35 mouse cellular contexts compared by ENCODE assay signal in the genomic region with DNA sequence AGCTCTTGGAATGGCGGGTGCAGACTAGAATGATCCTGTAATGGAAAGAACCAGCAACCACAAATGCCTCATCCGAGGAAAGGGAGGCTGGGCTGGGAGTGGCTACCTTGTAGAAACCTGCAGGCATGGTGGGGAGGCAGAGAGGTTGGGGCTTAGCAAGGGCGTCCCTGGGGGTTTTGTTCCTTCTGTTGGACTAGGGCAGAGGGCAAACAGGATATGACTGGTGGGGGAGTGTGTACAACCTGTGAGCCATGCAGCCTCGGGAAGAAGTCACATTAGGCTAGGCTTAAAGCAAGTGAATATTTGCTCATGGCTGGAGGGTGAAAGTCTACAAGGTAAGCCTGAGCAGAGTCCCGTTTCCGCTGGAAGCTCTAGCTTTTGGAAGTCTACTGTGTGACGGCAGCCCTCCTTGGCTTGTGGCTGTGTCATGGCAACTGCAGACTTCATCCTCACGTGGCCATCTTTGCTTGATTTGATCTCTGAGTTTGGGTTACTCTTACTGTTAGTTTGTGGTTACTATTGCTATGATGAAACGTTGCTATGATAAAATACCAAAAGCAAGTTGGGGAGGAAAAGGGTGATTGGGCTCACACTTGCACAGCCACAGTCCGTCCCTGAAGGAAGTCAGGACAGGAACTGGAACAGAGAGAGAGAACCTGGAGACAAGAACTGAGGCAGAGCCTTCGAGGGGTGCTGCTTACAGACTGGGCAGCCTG. TPM values are rescaled to one million over a fixed set of nuclear protein-coding genes. Genes with fewer than 3 reads are reported as not detected.
DNase-seq lines count a peak whose midpoint lies in the region; ATAC-seq lines count a peak whose summit lies in the region.
"Had no signal": no experiment of that assay in that cellular context is flagged by ENCODE, and none has a peak within 500 bp of the region (broad histone marks: within the 10 kb centered on the region; RNA-seq: fewer than 3 reads in every experiment).

No protein-coding gene starts in this region.

- peaks cover 27% of the 10 kb centered on the region for H3K4me1 ChIP-seq in liver, embryonic 15.5 days (replicated peaks)
- H3K4me1 ChIP-seq: embryonic facial prominence, embryonic 15.5 days; forebrain, embryonic 12.5 days; heart, embryonic 10.5 days; heart, embryonic 15.5 days; hindbrain, embryonic 12.5 days; limb, embryonic 10.5 days; limb, embryonic 15.5 days; midbrain, embryonic 15.5 days had no signal

- H3K27ac ChIP-seq in liver, embryonic 15.5 days (replicated peaks): peak overlapping the region; percentile 38; the same call in 1 of the 2 replicates
- H3K27ac ChIP-seq: embryonic facial prominence, embryonic 10.5 days; embryonic facial prominence, embryonic 15.5 days; forebrain, embryonic 12.5 days; heart, embryonic 10.5 days; heart, embryonic 15.5 days; hindbrain, embryonic 12.5 days; hindbrain, postnatal 0 days; intestine, embryonic 15.5 days; limb, embryonic 10.5 days; limb, embryonic 15.5 days; lung, embryonic 15.5 days; midbrain, embryonic 15.5 days; neural tube, embryonic 15.5 days; stomach, postnatal 0 days had no signal

- 51% methylated on average over 11 of the region's 11 CpGs for WGBS in liver, embryonic 15.5 days (ENCODE audit: insufficient replicate concordance)

- H3K4me3 ChIP-seq in liver, embryonic 15.5 days (replicated peaks): no peak overlapping the region
- H3K4me3 ChIP-seq: embryonic facial prominence, embryonic 10.5 days; embryonic facial prominence, embryonic 15.5 days; forebrain, embryonic 12.5 days; heart, embryonic 10.5 days; heart, embryonic 15.5 days; hindbrain, embryonic 12.5 days; intestine, embryonic 15.5 days; limb, embryonic 10.5 days; limb, embryonic 15.5 days; lung, embryonic 15.5 days; midbrain, embryonic 15.5 days; neural tube, embryonic 15.5 days had no signal

- ATAC-seq in liver, embryonic 15.5 days (ENCODE audit: insufficient read depth): no peak
- 0 out of 2 replicates have a peak, but pooled peaks have one; percentile 18 for ATAC-seq in megakaryocyte-erythroid progenitor cell, adult 5-6 weeks (replicated peaks; ENCODE audit: low FRiP score, low TSS enrichment, poor library complexity, severe bottlenecking)
- ATAC-seq: activated CD4-positive, CD25-positive, alpha-beta regulatory T cell, adult 4 months; forebrain, postnatal 0 days; hindbrain, postnatal 0 days; intestine, embryonic 15.5 days; midbrain, embryonic 15.5 days had no signal

- peak; percentile 10 for DNase-seq in cerebellum, adult 9-10 months
- no peak for DNase-seq in cerebellum, postnatal 36 days
- peak; percentile 22 for DNase-seq in ES-CJ7 (ENCODE audit: low read depth, low spot score)
- DNase-seq in adrenal gland, adult 18-20 months (ENCODE audit: low spot score in 2 of 2): no peak
- DNase-seq in embryo, embryonic 11 days: no peak
- no peak for DNase-seq in lung, adult 18-20 months
- DNase-seq: adrenal gland, postnatal 10 days; cerebellum, adult 11 months; cerebellum, adult 9-11 months; forebrain, postnatal 0 days; gastrocnemius, postnatal 10 days; kidney, adult 2 months; layer of hippocampus, adult 9-11 months; lung, postnatal 36 days; right cerebral cortex, adult 18-20 months; right cerebral cortex, postnatal 4 days; thymus, adult 18-20 months; thymus, postnatal 25 days had no signal

- no peaks in the 10 kb centered on the region for H3K9me3 ChIP-seq in liver, embryonic 15.5 days (replicated peaks)
- H3K9me3 ChIP-seq: embryonic facial prominence, embryonic 15.5 days; forebrain, embryonic 12.5 days; heart, embryonic 10.5 days; heart, embryonic 15.5 days; hindbrain, embryonic 12.5 days; intestine, embryonic 15.5 days; limb, embryonic 10.5 days; limb, embryonic 15.5 days; lung, embryonic 15.5 days; midbrain, embryonic 15.5 days; neural tube, embryonic 15.5 days had no signal

- 0 out of 2 replicates have a peak, but pooled peaks cover 5% of the 10 kb centered on the region for H3K36me3 ChIP-seq in liver, embryonic 15.5 days (replicated peaks)
- H3K36me3 ChIP-seq: embryonic facial prominence, embryonic 10.5 days; embryonic facial prominence, embryonic 15.5 days; forebrain, embryonic 12.5 days; heart, embryonic 10.5 days; heart, embryonic 15.5 days; hindbrain, embryonic 12.5 days; intestine, embryonic 15.5 days; limb, embryonic 10.5 days; limb, embryonic 15.5 days; lung, embryonic 15.5 days; midbrain, embryonic 15.5 days; neural tube, embryonic 15.5 days had no signal

- H3K9ac ChIP-seq in liver, embryonic 15.5 days: no peak overlapping the region
- H3K9ac ChIP-seq: embryonic facial prominence, embryonic 15.5 days; forebrain, embryonic 12.5 days; forebrain, postnatal 0 days; heart, embryonic 15.5 days; hindbrain, embryonic 12.5 days; intestine, embryonic 15.5 days; limb, embryonic 15.5 days; lung, embryonic 15.5 days; midbrain, embryonic 15.5 days; neural tube, embryonic 15.5 days had no signal

- H3K4me2 ChIP-seq in liver, embryonic 15.5 days: no peak overlapping the region; the same call in 1 of the 2 replicates
- H3K4me2 ChIP-seq: embryonic facial prominence, embryonic 15.5 days; forebrain, embryonic 12.5 days; heart, embryonic 15.5 days; hindbrain, embryonic 12.5 days; intestine, embryonic 15.5 days; limb, embryonic 15.5 days; lung, embryonic 15.5 days; midbrain, embryonic 15.5 days; neural tube, embryonic 15.5 days had no signal

- no peaks in the 10 kb centered on the region for H3K27me3 ChIP-seq in liver, embryonic 15.5 days
- H3K27me3 ChIP-seq: intestine, embryonic 15.5 days had no signal

RNA-seq across cellular contexts. Expression of a gene that starts 13.3 kb away (rescaled TPM):
- polyA plus RNA-seq in liver, embryonic 15.5 days (2015; fragmentation: Nextera tagmentation; extraction: Ambion mirVana): 0.22 and 0.46 TPM in 2 replicates
- 0.55 TPM in 1 of 2 replicates, not detected in the other for total RNA-seq in megakaryocyte-erythroid progenitor cell, adult 5-6 weeks (2014; fragmentation: Nextera tagmentation)
- total RNA-seq in megakaryocyte-erythroid progenitor cell, adult 5-6 weeks (2017): 0.56 TPM in 1 of 2 replicates, not detected in the other
- 1 to 10 TPM; 1.2 TPM for total RNA-seq in adrenal gland, adult 18-20 months (2021)
- polyA plus RNA-seq: activated CD4-positive, CD25-positive, alpha-beta regulatory T cell, adult 4 months had no signal

RNA-seq across cellular contexts. Expression of a gene that starts 22.5 kb away (rescaled TPM):
- polyA plus RNA-seq in liver, embryonic 15.5 days (2015; fragmentation: Nextera tagmentation; extraction: Ambion mirVana): 12.5 and 14.8 TPM in 2 replicates
- total RNA-seq in megakaryocyte-erythroid progenitor cell, adult 5-6 weeks (2014; fragmentation: Nextera tagmentation): 15.0 and 16.5 TPM in 2 replicates
- total RNA-seq in megakaryocyte-erythroid progenitor cell, adult 5-6 weeks (2017): 1.3 and 1.7 TPM in 2 replicates
- total RNA-seq in adrenal gland, adult 18-20 months (2021): 1 to 10 TPM; 9.3 to 9.4 TPM

RNA-seq across cellular contexts. Expression of a gene that starts 24.9 kb away (rescaled TPM):
- 73.0 and 82.8 TPM in 2 replicates for polyA plus RNA-seq in liver, embryonic 15.5 days (2015; fragmentation: Nextera tagmentation; extraction: Ambion mirVana)
- total RNA-seq in megakaryocyte-erythroid progenitor cell, adult 5-6 weeks (2014; fragmentation: Nextera tagmentation): 58.5 and 61.2 TPM in 2 replicates
- total RNA-seq in megakaryocyte-erythroid progenitor cell, adult 5-6 weeks (2017): 100 and 121 TPM in 2 replicates
- total RNA-seq in adrenal gland, adult 18-20 months (2021): 10 to 100 TPM; 72.1 to 77.9 TPM

RNA-seq across cellular contexts. Expression of a gene that starts 32.1 kb away (rescaled TPM):
- 49.4 and 53.3 TPM in 2 replicates for polyA plus RNA-seq in liver, embryonic 15.5 days (2015; fragmentation: Nextera tagmentation; extraction: Ambion mirVana)
- total RNA-seq in megakaryocyte-erythroid progenitor cell, adult 5-6 weeks (2014; fragmentation: Nextera tagmentation): 86.5 and 93.6 TPM in 2 replicates
- total RNA-seq in megakaryocyte-erythroid progenitor cell, adult 5-6 weeks (2017): 67.5 and 90.5 TPM in 2 replicates
- total RNA-seq in adrenal gland, adult 18-20 months (2021): 100 to 1,000 TPM; 121 to 122 TPM

RNA-seq across cellular contexts. Expression of a gene that starts 33.2 kb away (rescaled TPM):
- polyA plus RNA-seq in liver, embryonic 15.5 days (2015; fragmentation: Nextera tagmentation; extraction: Ambion mirVana): 5.4 and 5.8 TPM in 2 replicates
- total RNA-seq in megakaryocyte-erythroid progenitor cell, adult 5-6 weeks (2014; fragmentation: Nextera tagmentation): 16.3 and 19.9 TPM in 2 replicates
- total RNA-seq in megakaryocyte-erythroid progenitor cell, adult 5-6 weeks (2017): 4.5 and 7.4 TPM in 2 replicates
- 10 to 100 TPM; 17.9 to 20.3 TPM for total RNA-seq in adrenal gland, adult 18-20 months (2021)

Comparison
In these comparisons a context has a peak if more than half of its experiments do, and no peak if none do; other contexts are left out.
1. DNase-seq: peak in cerebellum, adult 9-10 months (single experiment) and ES-CJ7 (single experiment); none in cerebellum, postnatal 36 days (0 of 2), adrenal gland, adult 18-20 months (0 of 2), embryo, embryonic 11 days (single experiment) and lung, adult 18-20 months (0 of 2).